Mouse (Mus musculus): Measurements from ENCODE around the gene Saysd1.

DNA sequence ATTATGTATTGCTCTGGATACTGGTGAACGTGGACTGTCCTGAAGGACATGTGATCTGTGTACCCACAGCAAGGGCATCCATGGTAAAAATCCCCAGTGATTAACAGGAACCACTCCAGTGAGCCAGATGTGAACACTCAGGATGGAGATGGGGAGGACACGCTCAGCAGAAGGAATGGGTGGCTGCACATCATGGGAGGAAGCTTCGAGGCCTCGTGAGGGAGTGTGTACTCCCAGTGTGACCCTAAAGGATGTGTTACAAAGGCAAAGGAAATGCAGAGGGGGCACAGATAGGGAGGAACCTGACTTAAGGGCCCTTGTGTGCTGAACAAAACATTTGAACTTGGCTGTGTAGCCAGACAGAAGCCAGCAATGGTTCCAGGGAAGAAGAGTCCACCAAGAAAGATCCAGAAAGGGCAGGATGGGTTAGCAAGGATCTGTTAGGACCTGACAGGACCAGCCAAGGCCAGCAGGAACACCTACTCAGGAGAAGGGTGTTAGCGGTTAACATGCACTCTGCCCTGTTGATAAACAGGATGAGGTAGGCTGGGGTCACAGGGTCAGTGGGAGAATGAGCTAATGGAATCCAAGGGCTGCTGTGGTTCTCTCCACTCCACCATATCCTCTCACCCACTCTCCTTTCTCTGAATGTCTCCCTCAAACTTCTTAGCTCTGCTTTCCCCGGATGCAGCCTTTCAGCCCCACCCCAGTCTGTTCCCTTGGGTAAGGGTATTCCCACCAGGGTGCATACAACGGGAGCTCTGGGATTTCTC, 25.0 kb downstream of the Saysd1 start:
- TF ChIP-seq EP300 (IDR thresholded peaks at IDR 0.05) (no peak), CTCF (IDR thresholded peaks at IDR 0.05) (no peak)

Data from lung, postnatal 0 days (tissue).